Mouse (Mus musculus): ENCODE data around the gene Krt34.

Krt34 gene

GRCm38 (mm10) chr11:99999091-99999490 is 42.3 kb downstream of the Krt34 start:
- DNase-seq (ENCODE audit: low spot score) = no peak

- DNase-seq (ENCODE audit: low spot score) = no peak
These were observed 47.0 kb downstream of the Krt34 start for GRCm38 (mm10) chr11:99994384-99994661.

GRCm38 (mm10) chr11:99993620-99994383 is 47.6 kb downstream of the Krt34 start, which contains the start of gene Krtap17-1:
Gene Krtap17-1, minus strand, starts transcription at chr11:99993994.
- DNase-seq (ENCODE audit: low spot score) = no peak

GRCm38 (mm10) chr11:99990571-99990970 is 50.8 kb downstream of the Krt34 start:
- DNase-seq (ENCODE audit: low spot score) = no peak

GRCm38 (mm10) chr11:99989881-99990405 is 51.4 kb downstream of the Krt34 start:
- no peak for DNase-seq (ENCODE audit: low spot score)

- DNase-seq (ENCODE audit: low spot score) = no peak
These were observed 52.8 kb downstream of the Krt34 start for GRCm38 (mm10) chr11:99988530-99988929.

All from T-cell, adult 2 months (primary cell).